Mouse (Mus musculus) C2C12 (cell line): ENCODE data around the gene Acbd7.

Experiments used
- CTCF ChIP-seq: IDR thresholded peaks from one replicate; pipeline ENCODE4 v1.5.1; 2011; ENCODE audit not compliant: control insufficient read depth, insufficient read depth, insufficient read length
- MAX ChIP-seq: IDR thresholded peaks from one replicate; pipeline ENCODE4 v1.6.1; 2011; ENCODE audit warnings: mild to moderate bottlenecking, control low read depth
- USF1 ChIP-seq: IDR thresholded peaks from one replicate; pipeline ENCODE4 v1.6.1; 2011; ENCODE audit warnings: low read depth, mild to moderate bottlenecking, control low read depth, moderate library complexity

GRCm38 (mm10) chr2:3332056-3332455 is 3.9 kb upstream of the Acbd7 start:
- no peak for TF ChIP-seq USF1
- no peak for TF ChIP-seq CTCF
- TF ChIP-seq MAX = no peak
